Mouse (Mus musculus) layer of hippocampus, adult 2 months (tissue): Measurements from ENCODE around the gene Ampd2. TPM values are rescaled to one million over a fixed set of nuclear protein-coding genes. Genes with fewer than 3 reads are reported as not detected.
A peak's percentile ranks its signal among the peaks of the same experiment; 100 is the strongest.

Experiments
- DNase-seq, 2 experiments: peaks; one replicate each; pipeline ENCODE4 v3.0.0; 2022; ENCODE audit warnings: low spot score in 2 of 2
- H3K27ac ChIP-seq: fragments of 200-600 bp; 2 replicates; pipeline ENCODE4 v1.8.1; 2022
- H3K4me3 ChIP-seq: fragments of 200-600 bp; 2 replicates; pipeline ENCODE4 v1.8.1; 2022; ENCODE audit warnings: mild to moderate bottlenecking
- CTCF ChIP-seq: fragments of 200-600 bp; conservative IDR thresholded peaks from 2 replicates; pipeline ENCODE4 v1.8.1; 2022; ENCODE audit warnings: antibody characterized with exemption, mild to moderate bottlenecking, moderate library complexity
- total RNA-seq, 2 experiments: library from RNA; stranded (reverse); gene quantifications; 2 replicates each; pipeline ENCODE4 v1.2.3; 2021

The Ampd2 gene
- total RNA-seq, 2 experiments from 2014 or later = 74.0 to 76.7 TPM

GRCm38 (mm10) chr3:108081681-108082080 lies 4.8 kb downstream of the Ampd2 start:
- no peak for TF ChIP-seq CTCF
- H3K27ac ChIP-seq = peak overlapping the region; percentile 68; the same call in 1 of the 2 replicates
- DNase-seq = no peak
- no peak overlapping the region; the same call in 1 of the 2 replicates for H3K4me3 ChIP-seq

GRCm38 (mm10) chr3:108076836-108077235 lies 9.6 kb downstream of the Ampd2 start:
- TF ChIP-seq CTCF = no peak
- Histone ChIP-seq H3K4me3 (no peak overlapping the region), H3K27ac (no peak overlapping the region)
- no peak for DNase-seq

GRCm38 (mm10) chr3:108072983-108073569 lies 13.4 kb downstream of the Ampd2 start:
- DNase-seq = no peak
- TF ChIP-seq CTCF = no peak
- Histone ChIP-seq H3K27ac (no peak overlapping the region), H3K4me3 (no peak overlapping the region)

GRCm38 (mm10) chr3:108070295-108071293 lies 15.9 kb downstream of the Ampd2 start:
- Histone ChIP-seq H3K4me3 (no peak overlapping the region), H3K27ac (no peak overlapping the region)
- TF ChIP-seq CTCF = peak; percentile 99
- peak in 1 of 2 experiments; percentile 78 for DNase-seq

GRCm38 (mm10) chr3:108069231-108069870 lies 17.1 kb downstream of the Ampd2 start:
- DNase-seq = no peak
- Histone ChIP-seq H3K4me3 (no peak overlapping the region), H3K27ac (no peak overlapping the region)
- no peak for TF ChIP-seq CTCF

- no peak overlapping the region for H3K4me3 ChIP-seq
- H3K27ac ChIP-seq = no peak overlapping the region
- TF ChIP-seq CTCF = no peak
- DNase-seq = no peak
Measured at GRCm38 (mm10) chr3:108068826-108069225, 17.6 kb downstream of the Ampd2 start.

GRCm38 (mm10) chr3:108067370-108067934 lies 19.0 kb downstream of the Ampd2 start:
- H3K27ac ChIP-seq = no peak overlapping the region

GRCm38 (mm10) chr3:108065551-108065950 lies 20.9 kb downstream of the Ampd2 start:
- H3K4me3 ChIP-seq = no peak overlapping the region
- DNase-seq = no peak
- H3K27ac ChIP-seq = no peak overlapping the region
- TF ChIP-seq CTCF = no peak

More at GRCm38 (mm10) chr3:108067370-108067934, 19.0 kb downstream of the Ampd2 start:
- no peak overlapping the region for H3K4me3 ChIP-seq
- no peak for TF ChIP-seq CTCF
- DNase-seq = no peak

GRCm38 (mm10) chr3:108064672-108065071 lies 21.8 kb downstream of the Ampd2 start:
- Histone ChIP-seq H3K27ac (no peak overlapping the region), H3K4me3 (no peak overlapping the region)
- TF ChIP-seq CTCF = no peak
- no peak for DNase-seq

GRCm38 (mm10) chr3:108062648-108063047 lies 23.8 kb downstream of the Ampd2 start:
- Histone ChIP-seq H3K27ac (no peak overlapping the region), H3K4me3 (no peak overlapping the region)
- DNase-seq = no peak
- no peak for TF ChIP-seq CTCF

- TF ChIP-seq CTCF = peak; percentile 96
- peak in 1 of 2 experiments; percentile 64 for DNase-seq
- Histone ChIP-seq H3K27ac (no peak overlapping the region), H3K4me3 (no peak overlapping the region)
Measured at GRCm38 (mm10) chr3:108061420-108061819, 25.0 kb downstream of the Ampd2 start.

- no peak for TF ChIP-seq CTCF
- Histone ChIP-seq H3K27ac (no peak overlapping the region), H3K4me3 (no peak overlapping the region)
- no peak for DNase-seq
Measured at GRCm38 (mm10) chr3:108050493-108050892, 36.0 kb downstream of the Ampd2 start.

- no peak for TF ChIP-seq CTCF
- no peak overlapping the region for H3K4me3 ChIP-seq
- H3K27ac ChIP-seq = no peak overlapping the region
- DNase-seq = no peak
Measured at GRCm38 (mm10) chr3:108048306-108048705, 38.1 kb downstream of the Ampd2 start.
